Mouse (Mus musculus) kidney, adult 2 months (tissue): Measurements from ENCODE around the gene Nle1.

Experiments used
- CTCF ChIP-seq: fragments of 200-500 bp; conservative IDR thresholded peaks from 2 replicates; pipeline ENCODE4 v1.5.1; 2011; ENCODE audit warnings: low read depth, mild to moderate bottlenecking, control low read depth, low read length, moderate library complexity, mixed read lengths; ENCODE audit not compliant: insufficient read depth, insufficient read length
- POLR2A ChIP-seq: fragments of 200-500 bp; IDR thresholded peaks from one replicate; pipeline ENCODE4 v1.6.1; 2011; ENCODE audit warnings: low read depth, low read length, control low read depth

GRCm38 (mm10) chr11:82852115-82852514 lies 56.1 kb downstream of the Nle1 start:
- TF ChIP-seq CTCF (no peak), POLR2A (no peak)
